Mouse (Mus musculus) kidney, embryonic 14.5 days (tissue): Measurements from ENCODE around the gene Gm5640. TPM values are rescaled to one million over a fixed set of nuclear protein-coding genes. Genes with fewer than 3 reads are reported as not detected.
A peak's percentile ranks its signal among the peaks of the same experiment; 100 is the strongest.
"Not testable (repeated sequence)": the region's sequence is repeated elsewhere in the genome, so short reads cannot be mapped to it uniquely, and the experiment has no call there.

Experiments
- ATAC-seq: fragments of 200-750 bp; cut with Nextera tagmentation; 2 replicates; pipeline ENCODE4 v1.8.0; 2017; ENCODE audit warnings: moderate number of reproducible peaks, mild to moderate bottlenecking, moderate TSS enrichment, moderate library complexity; ENCODE audit not compliant: low FRiP score, low TSS enrichment
- H3K27ac ChIP-seq: fragments of 300-500 bp; sonication (generic); 2 replicates; pipeline ENCODE4 v1.5.1; 2014; ENCODE audit warnings: low read depth, mild to moderate bottlenecking, low read length, moderate library complexity, mixed read lengths
- H3K27me3 ChIP-seq: fragments of 300-500 bp; sonication (generic); 2 replicates; pipeline ENCODE4 v1.6.1; 2014; ENCODE audit warnings: mild to moderate bottlenecking, low read length; ENCODE audit not compliant: control insufficient read depth, insufficient read depth
- H3K36me3 ChIP-seq: fragments of 300-500 bp; sonication (generic); 2 replicates; pipeline ENCODE4 v1.6.1; 2014; ENCODE audit warnings: low read length, mixed read lengths; ENCODE audit not compliant: control insufficient read depth, insufficient read depth
- H3K4me1 ChIP-seq: fragments of 300-500 bp; sonication (generic); 2 replicates; pipeline ENCODE4 v1.6.1; 2014; ENCODE audit warnings: low read length, mixed read lengths; ENCODE audit not compliant: control insufficient read depth, insufficient read depth
- H3K4me2 ChIP-seq: fragments of 300-500 bp; sonication (generic); replicated peaks from 2 replicates; pipeline ENCODE4 v1.6.1; 2014; ENCODE audit warnings: low read depth, mild to moderate bottlenecking, low read length
- H3K4me3 ChIP-seq: fragments of 300-500 bp; sonication (generic); 2 replicates; pipeline ENCODE4 v1.5.1; 2014; ENCODE audit warnings: mild to moderate bottlenecking, low read length
- H3K9ac ChIP-seq: fragments of 300-500 bp; sonication (generic); 2 replicates; pipeline ENCODE4 v1.6.1; 2014; ENCODE audit warnings: low read depth, mild to moderate bottlenecking, low read length, moderate library complexity
- H3K9me3 ChIP-seq: fragments of 300-500 bp; sonication (generic); 2 replicates; pipeline ENCODE4 v1.6.1; 2016; ENCODE audit warnings: low read length; ENCODE audit not compliant: control insufficient read depth
- WGBS: fragments of 180-500 bp; shearing (Covaris S2); extraction: QIAGEN DNeasy Blood & Tissue Kit; methylation state at CpG from one replicate; pipeline ENCODE4 v1.1.7; 2014; 5-methylcytosine and 5-hydroxymethylcytosine counted together
- polyA plus RNA-seq: library from polyadenylated mRNA; unstranded; fragments of >200 nt; fragmentation: Nextera tagmentation; extraction: Ambion mirVana; gene quantifications from 2 replicates; pipeline ENCODE4 v1.2.1, GENCODE M21; 2014

Gm5640 gene
- not detected in 2 replicates for polyA plus RNA-seq

GRCm38 (mm10) chrX:74645466-74646323 lies at the start of gene Gm5640:
Gene Gm5640, minus strand, starts transcription at chrX:74645635.
- not testable (repeated sequence) for H3K9me3 ChIP-seq, H3K36me3 ChIP-seq, H3K27ac ChIP-seq, H3K4me3 ChIP-seq, H3K9ac ChIP-seq, H3K4me1 ChIP-seq, H3K27me3 ChIP-seq, H3K4me2 ChIP-seq
- 67% methylated on average over 3 of the region's 5 CpGs for WGBS
- ATAC-seq, result peak; percentile 60; the same call in 1 of the 2 replicates

- H3K27ac ChIP-seq, H3K4me3 ChIP-seq, H3K27me3 ChIP-seq, H3K9me3 ChIP-seq, H3K9ac ChIP-seq, ATAC-seq, H3K4me1 ChIP-seq, H3K36me3 ChIP-seq, H3K4me2 ChIP-seq: not testable (repeated sequence)
- WGBS, result no CpG with 5 or more reads among the region's 1 CpGs
Observed at GRCm38 (mm10) chrX:74646393-74646792, 958 bp upstream of the Gm5640 start.

GRCm38 (mm10) chrX:74592379-74592778 lies 53.1 kb downstream of the Gm5640 start, which contains the start of gene Olfr1325:
Gene Olfr1325, plus strand, starts transcription at chrX:74592679.
- WGBS, result 84% methylated on average over 2 of the region's 2 CpGs
- no peaks in the 10 kb centered on the region for H3K9me3 ChIP-seq
- H3K27ac ChIP-seq, result no peak within 1 kb of the TSS
- no peaks in the 10 kb centered on the region for H3K4me1 ChIP-seq
- no peaks in the 10 kb centered on the region for H3K36me3 ChIP-seq
- no peak within 1 kb of the TSS for H3K9ac ChIP-seq
- H3K27me3 ChIP-seq, result no peaks in the 10 kb centered on the region
- no peak within 1 kb of the TSS for H3K4me2 ChIP-seq
- no peak within 1 kb of the TSS for H3K4me3 ChIP-seq
- ATAC-seq, result no peak

Other genes starting within 250 kb of the Gm5640 start
- gene G6pdx, start 216.4 kb downstream of the Gm5640 start, polyA plus RNA-seq, result 41.4 and 49.6 TPM in 2 replicates
- gene Gm6880, start 164.2 kb downstream of the Gm5640 start, polyA plus RNA-seq, result not detected in 2 replicates
- gene Olfr1326-ps1, start 70.7 kb downstream of the Gm5640 start, polyA plus RNA-seq, result not detected in 2 replicates
- not detected in 2 replicates for gene Olfr1325, start 53.0 kb downstream of the Gm5640 start, polyA plus RNA-seq
- gene Gm6890, start 95.3 kb upstream of the Gm5640 start, polyA plus RNA-seq, result not detected in 2 replicates
- gene Gm5936, start 191.6 kb upstream of the Gm5640 start, polyA plus RNA-seq, result not detected in 2 replicates